Mouse (Mus musculus): ENCODE measurements around the gene Cd160. TPM values are rescaled to one million over a fixed set of nuclear protein-coding genes. Genes with fewer than 3 reads are reported as not detected.

Cd160 gene
- polyA plus RNA-seq, 1 experiment from 2014 or later, result not detected

DNA sequence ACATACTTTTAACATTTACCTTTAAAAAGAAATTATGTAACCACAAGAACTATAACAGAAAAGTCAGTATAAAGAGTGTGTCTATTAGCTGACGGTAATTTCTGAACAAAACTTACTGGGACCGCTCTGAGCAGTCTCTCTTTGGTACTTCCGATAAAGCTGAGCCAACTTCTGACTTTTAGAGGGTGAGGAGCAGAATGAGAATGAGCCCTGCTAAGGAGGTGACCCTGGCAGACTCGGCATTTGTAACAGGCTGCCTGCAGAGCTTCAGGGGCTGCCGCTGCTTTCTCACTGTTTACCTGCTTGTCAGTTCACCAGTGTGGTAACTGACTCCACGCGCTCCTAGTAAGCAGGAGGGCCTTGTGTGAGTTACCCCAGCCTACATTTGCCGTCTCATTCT, 46.9 kb downstream of the Cd160 start:
- ATAC-seq (replicated peaks; ENCODE audit: insufficient number of reproducible peaks, low FRiP score, low TSS enrichment, low read depth) (no peak), DNase-seq (ENCODE audit: low spot score) (no peak)
- Histone ChIP-seq H3K27ac (replicated peaks; ENCODE audit: low read depth, low read length) (no peak overlapping the region), H3K4me2 (ENCODE audit: low read depth, low read length) (no peak overlapping the region), H3K4me3 (ENCODE audit: low read depth, low read length) (no peak overlapping the region), H3K4me1 (ENCODE audit: control insufficient read depth, insufficient read depth, low read length) (no peaks in the 10 kb centered on the region), H3K27me3 (ENCODE audit: control insufficient read depth, insufficient read depth, low read length) (no peaks in the 10 kb centered on the region), H3K36me3 (replicated peaks; ENCODE audit: control insufficient read depth, insufficient read depth, low read depth, low read length) (no peaks in the 10 kb centered on the region), H3K9ac (replicated peaks; ENCODE audit: low read length) (no peak overlapping the region), H3K9me3 (replicated peaks; ENCODE audit: control insufficient read depth, low read length) (no peaks in the 10 kb centered on the region)
- 83% methylated on average over 8 of the region's 8 CpGs for WGBS

DNA sequence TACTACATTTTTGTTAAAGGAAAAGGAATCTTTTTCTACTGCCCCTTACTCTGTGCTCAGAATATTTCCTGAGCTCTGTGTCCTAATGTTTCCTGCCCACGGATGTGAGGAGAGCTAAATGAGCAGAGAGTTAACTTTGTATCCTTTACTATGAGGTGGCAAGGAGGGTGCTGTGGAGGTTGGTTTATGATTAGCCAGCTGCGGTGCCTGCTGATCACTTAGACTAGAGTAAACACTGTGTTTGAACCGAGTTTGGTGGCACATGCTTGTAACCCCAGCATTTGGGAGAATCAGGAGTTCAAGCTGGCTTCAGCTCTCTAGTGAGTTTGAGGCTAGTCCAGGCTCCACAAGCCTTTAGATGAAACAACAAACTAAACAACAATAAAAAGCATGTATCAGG, 52.0 kb downstream of the Cd160 start:
- Histone ChIP-seq H3K4me2 (ENCODE audit: low read depth, low read length) (no peak overlapping the region), H3K4me1 (ENCODE audit: control insufficient read depth, insufficient read depth, low read length) (no peaks in the 10 kb centered on the region), H3K9ac (replicated peaks; ENCODE audit: low read length) (no peak overlapping the region), H3K9me3 (replicated peaks; ENCODE audit: control insufficient read depth, low read length) (no peaks in the 10 kb centered on the region), H3K27me3 (ENCODE audit: control insufficient read depth, insufficient read depth, low read length) (no peaks in the 10 kb centered on the region), H3K36me3 (replicated peaks; ENCODE audit: control insufficient read depth, insufficient read depth, low read depth, low read length) (no peaks in the 10 kb centered on the region), H3K27ac (replicated peaks; ENCODE audit: low read depth, low read length) (no peak overlapping the region), H3K4me3 (ENCODE audit: low read depth, low read length) (no peak overlapping the region)
- DNase-seq (ENCODE audit: low spot score), result no peak
- 84% methylated on average over 3 of the region's 3 CpGs for WGBS
- no peak for ATAC-seq (replicated peaks; ENCODE audit: insufficient number of reproducible peaks, low FRiP score, low TSS enrichment, low read depth)

DNA sequence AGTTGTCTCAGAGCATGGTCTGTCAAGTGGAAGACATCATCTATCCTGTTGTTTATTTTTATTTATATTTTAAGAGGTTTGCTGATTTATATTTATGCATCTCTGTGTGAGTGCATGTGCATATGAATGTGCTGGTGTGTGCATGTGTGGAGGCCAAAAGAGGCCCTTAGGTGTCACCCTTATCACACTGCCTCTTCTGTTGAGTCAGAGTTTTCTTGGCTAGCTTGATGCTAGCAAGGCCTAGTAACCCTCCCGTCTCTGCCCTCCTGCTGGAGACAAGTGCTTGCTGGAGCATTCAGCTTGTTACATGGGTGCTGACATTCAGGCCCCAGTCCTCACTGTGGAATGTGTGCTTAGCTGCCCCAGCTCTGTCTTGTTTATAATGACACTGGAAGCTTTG, 56.2 kb downstream of the Cd160 start:
- H3K27me3 ChIP-seq (ENCODE audit: control insufficient read depth, insufficient read depth, low read length), result no peaks in the 10 kb centered on the region
- no peak for DNase-seq (ENCODE audit: low spot score)
- no peak for ATAC-seq (replicated peaks; ENCODE audit: insufficient number of reproducible peaks, low FRiP score, low TSS enrichment, low read depth)
- H3K4me1 ChIP-seq (ENCODE audit: control insufficient read depth, insufficient read depth, low read length), result no peaks in the 10 kb centered on the region
- WGBS, result 50% methylated on average over 1 of the region's 1 CpGs
- H3K4me3 ChIP-seq (ENCODE audit: low read depth, low read length), result no peak overlapping the region
- no peaks in the 10 kb centered on the region for H3K9me3 ChIP-seq (replicated peaks; ENCODE audit: control insufficient read depth, low read length)
- no peak overlapping the region for H3K4me2 ChIP-seq (ENCODE audit: low read depth, low read length)
- H3K9ac ChIP-seq (replicated peaks; ENCODE audit: low read length), result no peak overlapping the region
- no peak overlapping the region for H3K27ac ChIP-seq (replicated peaks; ENCODE audit: low read depth, low read length)
- no peaks in the 10 kb centered on the region for H3K36me3 ChIP-seq (replicated peaks; ENCODE audit: control insufficient read depth, insufficient read depth, low read depth, low read length)

DNA sequence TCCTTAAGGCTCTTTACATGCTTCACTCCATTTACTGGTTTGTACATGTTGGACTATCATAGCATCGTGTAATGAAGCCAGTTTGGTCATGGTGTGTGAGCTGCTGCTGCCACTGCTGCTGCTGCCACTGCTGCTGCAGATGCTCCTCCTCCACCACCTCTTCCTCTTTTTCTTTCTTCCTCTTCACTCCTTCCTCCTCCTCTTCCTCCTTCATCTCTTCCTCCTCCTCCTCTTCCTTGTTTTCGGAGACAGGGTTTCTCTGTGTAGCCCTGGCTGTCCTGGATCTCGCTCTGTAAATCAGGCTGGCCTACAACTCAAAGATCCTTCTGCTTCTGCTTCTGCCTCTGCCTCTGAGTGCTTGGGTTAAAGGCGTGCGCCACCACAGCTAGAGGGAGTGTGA, 59.2 kb downstream of the Cd160 start:
- WGBS, result 93% methylated on average over 5 of the region's 5 CpGs
- no peak overlapping the region for H3K9ac ChIP-seq (replicated peaks; ENCODE audit: low read length)
- no peak overlapping the region for H3K27ac ChIP-seq (replicated peaks; ENCODE audit: low read depth, low read length)
- no peak overlapping the region for H3K4me2 ChIP-seq (ENCODE audit: low read depth, low read length)
- DNase-seq (ENCODE audit: low spot score) (no peak), ATAC-seq (replicated peaks; ENCODE audit: insufficient number of reproducible peaks, low FRiP score, low TSS enrichment, low read depth) (no peak)
- H3K4me1 ChIP-seq (ENCODE audit: control insufficient read depth, insufficient read depth, low read length), result no peaks in the 10 kb centered on the region
- H3K9me3 ChIP-seq (replicated peaks; ENCODE audit: control insufficient read depth, low read length), result no peaks in the 10 kb centered on the region
- H3K4me3 ChIP-seq (ENCODE audit: low read depth, low read length), result no peak overlapping the region
- no peaks in the 10 kb centered on the region for H3K27me3 ChIP-seq (ENCODE audit: control insufficient read depth, insufficient read depth, low read length)
- H3K36me3 ChIP-seq (replicated peaks; ENCODE audit: control insufficient read depth, insufficient read depth, low read depth, low read length), result no peaks in the 10 kb centered on the region

DNA sequence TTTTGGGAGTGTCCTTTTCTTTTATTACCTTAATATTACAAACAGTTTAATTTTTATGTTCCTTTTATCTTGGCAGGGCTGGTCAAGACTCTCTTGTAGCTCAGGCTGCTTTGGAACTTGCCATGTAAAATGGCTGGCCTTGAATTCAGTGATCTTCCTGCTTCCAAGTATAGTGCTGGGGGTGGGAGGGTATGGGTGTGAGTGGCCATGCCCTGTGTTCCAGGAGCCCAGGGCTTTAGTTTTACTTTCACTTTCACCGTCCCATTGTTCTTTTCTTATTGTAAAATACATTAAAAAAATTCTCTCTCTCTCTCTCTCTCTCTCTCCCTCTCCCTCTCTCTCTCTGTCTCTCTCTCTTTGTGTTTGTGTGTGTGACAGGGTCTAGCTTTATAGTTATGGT, 64.6 kb downstream of the Cd160 start:
- Histone ChIP-seq H3K4me3 (ENCODE audit: low read depth, low read length) (no peak overlapping the region), H3K9ac (replicated peaks; ENCODE audit: low read length) (no peak overlapping the region), H3K27ac (replicated peaks; ENCODE audit: low read depth, low read length) (no peak overlapping the region), H3K4me1 (ENCODE audit: control insufficient read depth, insufficient read depth, low read length) (no peaks in the 10 kb centered on the region), H3K4me2 (ENCODE audit: low read depth, low read length) (no peak overlapping the region), H3K9me3 (replicated peaks; ENCODE audit: control insufficient read depth, low read length) (no peaks in the 10 kb centered on the region), H3K36me3 (replicated peaks; ENCODE audit: control insufficient read depth, insufficient read depth, low read depth, low read length) (no peaks in the 10 kb centered on the region), H3K27me3 (ENCODE audit: control insufficient read depth, insufficient read depth, low read length) (no peaks in the 10 kb centered on the region)
- 95% methylated on average over 1 of the region's 1 CpGs for WGBS
- ATAC-seq (replicated peaks; ENCODE audit: insufficient number of reproducible peaks, low FRiP score, low TSS enrichment, low read depth), result no peak
- no peak for DNase-seq (ENCODE audit: low spot score)

DNA sequence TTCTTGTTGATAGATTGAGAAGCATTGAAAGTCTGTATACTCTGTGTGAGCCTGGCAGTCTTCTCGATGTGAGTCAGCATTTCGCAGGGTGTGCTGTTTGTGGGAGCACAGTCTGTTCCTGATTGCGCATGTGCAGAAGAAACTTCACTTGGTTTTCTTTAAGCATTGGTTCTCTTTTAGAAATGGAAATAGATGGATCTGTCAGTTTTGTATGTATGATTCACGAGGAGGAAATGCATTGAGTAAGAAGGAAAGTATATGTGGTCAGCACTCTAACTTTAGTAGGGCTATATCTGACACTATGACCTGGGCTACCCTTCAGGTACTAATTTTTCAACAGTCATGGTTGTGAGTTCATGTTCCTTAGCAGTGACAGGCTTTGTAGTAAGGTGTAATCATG, 69.5 kb downstream of the Cd160 start:
- Histone ChIP-seq H3K36me3 (replicated peaks; ENCODE audit: control insufficient read depth, insufficient read depth, low read depth, low read length) (no peaks in the 10 kb centered on the region), H3K27ac (replicated peaks; ENCODE audit: low read depth, low read length) (no peak overlapping the region), H3K27me3 (ENCODE audit: control insufficient read depth, insufficient read depth, low read length) (no peaks in the 10 kb centered on the region), H3K4me2 (ENCODE audit: low read depth, low read length) (no peak overlapping the region), H3K9me3 (replicated peaks; ENCODE audit: control insufficient read depth, low read length) (no peaks in the 10 kb centered on the region), H3K9ac (replicated peaks; ENCODE audit: low read length) (no peak overlapping the region), H3K4me3 (ENCODE audit: low read depth, low read length) (no peak overlapping the region), H3K4me1 (ENCODE audit: control insufficient read depth, insufficient read depth, low read length) (no peaks in the 10 kb centered on the region)
- 89% methylated on average over 4 of the region's 4 CpGs for WGBS
- no peak for ATAC-seq (replicated peaks; ENCODE audit: insufficient number of reproducible peaks, low FRiP score, low TSS enrichment, low read depth)
- no peak for DNase-seq (ENCODE audit: low spot score)

DNA sequence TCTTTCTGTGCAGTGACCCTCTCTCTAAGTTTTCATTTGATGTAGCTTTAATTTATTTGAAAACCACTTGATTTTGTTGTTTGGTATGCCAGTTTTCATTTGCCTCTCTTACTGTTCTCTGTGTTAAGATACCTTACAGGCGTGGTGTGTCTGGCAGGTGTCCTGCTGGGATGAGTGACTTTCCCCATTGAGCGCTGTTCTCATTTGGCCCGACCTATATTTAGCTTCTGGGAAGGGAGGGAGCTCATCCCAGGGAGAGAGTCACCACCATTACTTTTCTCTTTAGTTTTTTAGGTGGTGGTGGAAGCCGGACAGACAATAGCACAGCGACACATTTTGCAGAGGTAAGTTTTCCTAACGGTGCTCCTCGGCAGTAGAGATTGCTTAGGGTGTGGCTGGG, 71.5 kb downstream of the Cd160 start:
- Histone ChIP-seq H3K9me3 (replicated peaks; ENCODE audit: control insufficient read depth, low read length) (no peaks in the 10 kb centered on the region), H3K4me3 (ENCODE audit: low read depth, low read length) (no peak overlapping the region), H3K4me1 (ENCODE audit: control insufficient read depth, insufficient read depth, low read length) (no peaks in the 10 kb centered on the region), H3K27ac (replicated peaks; ENCODE audit: low read depth, low read length) (no peak overlapping the region), H3K9ac (replicated peaks; ENCODE audit: low read length) (no peak overlapping the region), H3K4me2 (ENCODE audit: low read depth, low read length) (no peak overlapping the region), H3K36me3 (replicated peaks; ENCODE audit: control insufficient read depth, insufficient read depth, low read depth, low read length) (no peaks in the 10 kb centered on the region), H3K27me3 (ENCODE audit: control insufficient read depth, insufficient read depth, low read length) (no peaks in the 10 kb centered on the region)
- DNase-seq (ENCODE audit: low spot score) (no peak), ATAC-seq (replicated peaks; ENCODE audit: insufficient number of reproducible peaks, low FRiP score, low TSS enrichment, low read depth) (no peak)
- WGBS, result 68% methylated on average over 7 of the region's 7 CpGs

DNA sequence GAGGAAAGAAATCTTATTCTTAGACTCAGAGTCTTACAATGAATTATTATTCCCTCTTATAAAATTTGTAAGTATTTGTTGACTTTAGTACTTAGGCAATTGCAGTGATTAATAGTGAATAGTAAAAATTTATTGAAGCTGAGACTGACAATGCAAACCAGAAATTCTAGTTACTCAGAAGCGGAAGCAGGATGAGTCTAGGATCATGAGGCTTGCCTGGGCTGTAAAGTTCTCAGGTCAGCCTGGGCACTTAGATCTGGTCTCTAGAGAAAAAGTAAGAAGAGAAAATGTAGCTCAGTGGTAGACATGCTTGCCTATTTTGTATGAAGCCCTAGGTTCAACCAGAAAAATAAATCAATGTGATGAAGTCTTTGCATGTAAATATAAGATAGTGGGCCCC, 73.2 kb downstream of the Cd160 start:
- Histone ChIP-seq H3K27me3 (ENCODE audit: control insufficient read depth, insufficient read depth, low read length) (no peaks in the 10 kb centered on the region), H3K36me3 (replicated peaks; ENCODE audit: control insufficient read depth, insufficient read depth, low read depth, low read length) (no peaks in the 10 kb centered on the region), H3K27ac (replicated peaks; ENCODE audit: low read depth, low read length) (no peak overlapping the region), H3K4me2 (ENCODE audit: low read depth, low read length) (no peak overlapping the region), H3K4me1 (ENCODE audit: control insufficient read depth, insufficient read depth, low read length) (no peaks in the 10 kb centered on the region), H3K9me3 (replicated peaks; ENCODE audit: control insufficient read depth, low read length) (no peaks in the 10 kb centered on the region), H3K4me3 (ENCODE audit: low read depth, low read length) (no peak overlapping the region), H3K9ac (replicated peaks; ENCODE audit: low read length) (no peak overlapping the region)
- ATAC-seq (replicated peaks; ENCODE audit: insufficient number of reproducible peaks, low FRiP score, low TSS enrichment, low read depth) (no peak), DNase-seq (ENCODE audit: low spot score) (no peak)
- 95% methylated on average over 1 of the region's 1 CpGs for WGBS

Measured in embryonic facial prominence, embryonic 11.5 days (tissue).